8 mouse cellular contexts compared by ENCODE assay signal in the genomic region with DNA sequence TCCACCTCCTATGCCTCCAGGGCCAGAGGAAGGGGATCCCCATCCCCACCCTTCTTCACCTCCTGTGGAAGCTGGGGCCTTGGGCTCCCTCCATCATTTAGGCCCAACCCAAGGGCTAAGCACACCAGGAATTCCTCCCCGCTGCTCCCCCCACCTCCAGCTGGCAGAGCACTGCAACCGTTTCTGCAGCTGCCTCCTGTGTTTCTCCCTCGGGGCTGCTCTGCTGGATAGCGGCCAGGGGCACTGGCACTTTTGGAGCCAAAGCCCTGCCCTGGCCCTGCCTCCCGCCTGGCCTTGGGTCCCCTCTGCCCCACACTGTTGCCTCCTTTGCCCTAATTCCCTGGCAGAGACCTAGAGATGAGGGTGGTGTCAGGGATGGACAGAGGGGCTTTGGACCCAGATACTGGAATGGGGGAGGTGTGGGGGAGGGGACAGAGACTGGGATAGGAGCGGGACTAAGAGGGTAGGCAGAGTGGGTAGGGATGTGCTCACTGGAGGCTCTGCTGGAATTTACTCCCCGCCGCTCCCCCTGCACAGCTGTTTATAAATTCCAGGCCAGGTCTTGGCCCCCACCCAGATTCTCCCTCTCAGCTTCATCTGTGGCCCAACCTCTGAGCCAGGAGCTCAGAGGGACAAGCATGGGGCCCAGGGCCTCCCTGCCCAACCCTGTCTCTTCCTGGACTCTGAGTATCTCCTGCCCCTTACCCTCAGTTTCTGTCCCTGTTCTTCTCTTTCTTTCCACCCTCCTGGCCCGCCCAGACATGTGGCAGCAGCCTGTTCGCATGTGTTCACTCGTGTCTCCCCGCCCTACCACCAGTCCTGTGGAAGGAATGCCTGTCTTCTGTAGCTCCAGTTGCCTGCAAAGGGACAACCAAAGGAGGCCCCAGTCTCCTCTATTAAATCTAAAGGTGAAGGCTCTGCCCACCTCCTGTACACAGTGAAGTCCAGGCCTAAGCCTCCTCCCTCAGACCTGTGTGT. TPM values are rescaled to one million over a fixed set of nuclear protein-coding genes. Genes with fewer than 3 reads are reported as not detected.
A peak's percentile ranks its signal among the peaks of the same experiment; 100 is the strongest.
DNase-seq lines count a peak whose midpoint lies in the region; ATAC-seq and TF ChIP-seq lines count a peak whose summit lies in the region.

No protein-coding gene starts in this region.

- peaks cover 10% of the 10 kb centered on the region for H3K27me3 ChIP-seq in liver, embryonic 13.5 days

- no peak overlapping the region for H3K4me3 ChIP-seq in bone marrow, adult 2 months (replicated peaks; ENCODE audit: control insufficient read depth, low read depth, low read length)
- no peak overlapping the region for H3K4me3 ChIP-seq in liver, embryonic 13.5 days (replicated peaks)

- no peak for TF ChIP-seq CTCF in bone marrow, adult 2 months (IDR thresholded peaks at IDR 0.05; ENCODE audit: control insufficient read depth, insufficient read depth, low read length)

- H3K4me1 ChIP-seq in bone marrow, adult 2 months (ENCODE audit: control insufficient read depth, insufficient read depth, low read length) = no peaks in the 10 kb centered on the region; the same call in 1 of the 2 replicates
- H3K4me1 ChIP-seq in liver, embryonic 13.5 days (replicated peaks) = peaks cover 30% of the 10 kb centered on the region

- no peak for ATAC-seq in liver, embryonic 13.5 days (ENCODE audit: low read depth)
- ATAC-seq in erythroid progenitor cell, adult 5-6 weeks (replicated peaks; ENCODE audit: low FRiP score, poor library complexity, severe bottlenecking) = no peak

- H3K27ac ChIP-seq in bone marrow, adult 2 months (ENCODE audit: control insufficient read depth, insufficient read depth, low read depth, low read length, poor library complexity) = peak overlapping the region; percentile 52
- H3K27ac ChIP-seq in liver, embryonic 13.5 days = peak overlapping the region; percentile 2

- no peak overlapping the region for H3K4me2 ChIP-seq in liver, embryonic 13.5 days

- H3K9me3 ChIP-seq in liver, embryonic 13.5 days (replicated peaks) = no peaks in the 10 kb centered on the region

- no peaks in the 10 kb centered on the region for H3K36me3 ChIP-seq in liver, embryonic 13.5 days

- DNase-seq in embryo, embryonic 10.5 days (ENCODE audit: low spot score) = peak; percentile 27
- DNase-seq in embryo, embryonic 10 days (ENCODE audit: low spot score) = no peak
- DNase-seq in heart, adult 18-20 months = peak; percentile 94 to 95
- peak; percentile 87 for DNase-seq in kidney, adult 18-20 months
- DNase-seq in liver, embryonic 13.5 days = no peak
- peak; percentile 95 for DNase-seq in ovary, postnatal 36 days (ENCODE audit: low spot score)

- no peak for TF ChIP-seq POLR2A in bone marrow, adult 2 months (IDR thresholded peaks at IDR 0.05; ENCODE audit: borderline replicate concordance, control insufficient read depth, low read depth, low read length)

- no peak overlapping the region for H3K9ac ChIP-seq in liver, embryonic 13.5 days

- WGBS in bone marrow, adult 2 months = 53% methylated on average over 12 of the region's 12 CpGs
- 59% methylated on average over 10 of the region's 12 CpGs for WGBS in liver, embryonic 13.5 days (ENCODE audit: insufficient replicate concordance)

RNA-seq across cellular contexts. Expression of a gene that starts 4.8 kb away (rescaled TPM):
- 4.9 and 7.8 TPM in 2 replicates for polyA plus RNA-seq in bone marrow, adult 2 months (2011; ENCODE audit: insufficient read depth, insufficient read length, low replicate concordance, missing spikeins)
- total RNA-seq in heart, adult 18-20 months (2021) = 10 to 100 TPM; 65.8 to 77.3 TPM
- 3.9 and 4.6 TPM in 2 replicates for polyA plus RNA-seq in liver, embryonic 13.5 days (2015; fragmentation: Nextera tagmentation; extraction: Ambion mirVana)
- total RNA-seq in erythroid progenitor cell, adult 5-6 weeks (2015; ENCODE audit: low replicate concordance) = 2.9 and 5.4 TPM in 2 replicates
- total RNA-seq in erythroid progenitor cell, adult 5-6 weeks (2017; ENCODE audit: low replicate concordance) = 0.64 and 0.76 TPM in 2 replicates

RNA-seq across cellular contexts. Expression of a gene that starts 16.7 kb away (rescaled TPM):
- 96.9 and 171 TPM in 2 replicates for polyA plus RNA-seq in bone marrow, adult 2 months (2011; ENCODE audit: insufficient read depth, insufficient read length, low replicate concordance, missing spikeins)
- total RNA-seq in heart, adult 18-20 months (2021) = 100 to 1,000 TPM; 134 to 143 TPM
- 122 and 132 TPM in 2 replicates for polyA plus RNA-seq in liver, embryonic 13.5 days (2015; fragmentation: Nextera tagmentation; extraction: Ambion mirVana)
- total RNA-seq in erythroid progenitor cell, adult 5-6 weeks (2015; ENCODE audit: low replicate concordance) = 23.9 and 38.2 TPM in 2 replicates
- total RNA-seq in erythroid progenitor cell, adult 5-6 weeks (2017; ENCODE audit: low replicate concordance) = 66.1 and 114 TPM in 2 replicates

RNA-seq across cellular contexts. Expression of a gene that starts 40.4 kb away (rescaled TPM):
- 159 and 175 TPM in 2 replicates for polyA plus RNA-seq in bone marrow, adult 2 months (2011; ENCODE audit: insufficient read depth, insufficient read length, low replicate concordance, missing spikeins)
- 100 to 1,000 TPM; 181 to 202 TPM for total RNA-seq in heart, adult 18-20 months (2021)
- 368 and 374 TPM in 2 replicates for polyA plus RNA-seq in liver, embryonic 13.5 days (2015; fragmentation: Nextera tagmentation; extraction: Ambion mirVana)
- total RNA-seq in erythroid progenitor cell, adult 5-6 weeks (2015; ENCODE audit: low replicate concordance) = 52.4 and 65.6 TPM in 2 replicates
- 19.6 and 25.3 TPM in 2 replicates for total RNA-seq in erythroid progenitor cell, adult 5-6 weeks (2017; ENCODE audit: low replicate concordance)

Comparison
In these comparisons a context has a peak if more than half of its experiments do, and no peak if none do; other contexts are left out.
1. DNase-seq: peak in embryo, embryonic 10.5 days (single experiment), heart, adult 18-20 months (2 of 2), kidney, adult 18-20 months (single experiment) and ovary, postnatal 36 days (single experiment); none in embryo, embryonic 10 days (single experiment) and liver, embryonic 13.5 days (single experiment).
2. RNA of a gene that starts 4.8 kb away (total RNA-seq): 65.8 to 77.3 TPM in heart, adult 18-20 months; 0.64 to 5.4 TPM in erythroid progenitor cell, adult 5-6 weeks; every median in the first group is over 10 times any median in the second.